Mouse (Mus musculus) mesoderm, embryonic 11.5 days (tissue): ENCODE measurements at regions not wholly inside any gene's neighbourhood (a gene's known extent, or its start where the extent isn't known, plus 50 kb on each side); places are given as distances from the start of the nearest gene placed in this dataset.
A peak's percentile ranks its signal among the peaks of the same experiment; 100 is the strongest.

Experiments used
- DNase-seq: peaks from one replicate; pipeline ENCODE4 v3.0.0-alpha.2; 2012; ENCODE audit warnings: low read depth, low spot score

DNA sequence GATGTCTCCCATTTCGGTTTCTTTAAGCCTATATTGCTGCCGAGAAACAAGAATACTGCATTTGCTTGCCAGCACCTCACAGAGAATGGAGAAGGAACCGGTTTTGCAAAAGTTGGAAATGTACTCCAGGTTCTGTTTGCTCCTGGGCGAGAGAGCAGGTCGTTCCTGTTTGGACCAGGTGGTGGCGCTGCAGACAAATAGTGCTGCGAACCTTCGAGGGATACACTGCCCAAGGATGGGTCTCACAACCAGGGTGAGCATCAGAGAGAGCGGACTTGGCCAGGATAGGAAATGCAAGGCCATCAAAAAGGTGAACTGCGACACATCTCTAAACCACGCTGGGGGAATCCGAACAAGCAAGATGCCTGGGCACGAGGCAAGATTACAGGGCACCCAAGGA is 54.0 kb upstream of the Ets2 start:
- DNase-seq, result peak; percentile 74

DNA sequence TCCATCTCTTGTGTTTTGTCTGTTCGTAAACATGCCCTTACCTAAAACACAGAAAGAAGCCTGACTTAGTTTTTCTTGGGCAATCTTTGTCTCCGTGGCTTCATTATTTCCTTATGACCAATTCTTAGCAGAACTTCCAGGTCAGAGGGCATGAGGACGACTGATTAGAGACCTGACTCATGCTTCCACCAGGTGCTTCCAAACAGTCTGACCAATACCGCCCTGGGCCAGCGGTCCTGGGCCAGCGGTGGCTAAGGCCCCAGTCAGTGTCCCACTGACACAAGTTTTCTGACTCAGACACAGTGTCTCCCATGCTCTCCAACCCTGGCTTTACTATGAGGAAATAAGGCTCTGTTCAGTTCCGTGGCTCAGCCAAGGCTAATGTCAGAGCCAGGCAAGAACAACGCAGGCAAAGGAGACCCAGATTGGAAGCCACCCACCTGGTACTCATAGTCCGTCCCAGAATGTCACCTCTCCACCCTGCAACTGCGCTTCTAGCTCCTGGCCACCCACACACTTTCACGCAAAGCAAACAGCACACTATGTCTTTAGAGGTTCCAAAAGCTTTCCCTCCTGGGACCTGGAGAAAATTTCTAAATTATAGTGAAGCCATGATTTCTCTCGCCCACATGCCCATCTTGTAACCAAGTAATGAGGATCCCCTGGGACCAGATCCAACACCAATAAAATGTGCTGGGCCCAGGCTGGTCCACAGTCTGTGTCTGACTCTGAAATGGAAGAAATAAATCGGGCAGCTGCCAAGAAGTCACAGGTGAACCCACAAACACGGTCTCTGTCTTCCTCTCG is 56.6 kb upstream of the Erg start:
- no peak for DNase-seq

- no peak for DNase-seq
Observed at GRCm38 (mm10) chr16:95640670-95641069, 54.3 kb upstream of the Erg start.

DNA sequence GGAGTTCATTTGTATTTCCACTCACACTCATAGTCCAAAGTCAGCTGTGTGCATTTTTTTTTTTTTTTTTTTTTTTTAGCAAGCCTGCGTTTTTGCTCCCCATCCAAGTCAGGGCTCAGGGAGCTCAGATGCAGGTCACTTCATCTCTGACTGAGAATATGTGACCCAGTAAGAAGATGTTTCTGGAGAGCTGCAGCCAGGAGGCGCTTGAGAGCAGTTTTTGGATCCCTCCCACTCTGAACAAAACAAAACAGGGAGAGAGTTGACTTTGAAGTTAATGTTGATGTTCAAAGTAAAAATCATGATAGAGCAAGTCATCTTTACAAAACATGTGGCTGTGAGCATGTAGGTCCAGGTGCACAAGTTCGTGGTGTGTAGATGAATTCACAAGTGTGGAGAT is 53.3 kb upstream of the Erg start:
- no peak for DNase-seq

GRCm38 (mm10) chr16:95637850-95638249 is 51.5 kb upstream of the Erg start:
- DNase-seq, result peak; percentile 30

DNA sequence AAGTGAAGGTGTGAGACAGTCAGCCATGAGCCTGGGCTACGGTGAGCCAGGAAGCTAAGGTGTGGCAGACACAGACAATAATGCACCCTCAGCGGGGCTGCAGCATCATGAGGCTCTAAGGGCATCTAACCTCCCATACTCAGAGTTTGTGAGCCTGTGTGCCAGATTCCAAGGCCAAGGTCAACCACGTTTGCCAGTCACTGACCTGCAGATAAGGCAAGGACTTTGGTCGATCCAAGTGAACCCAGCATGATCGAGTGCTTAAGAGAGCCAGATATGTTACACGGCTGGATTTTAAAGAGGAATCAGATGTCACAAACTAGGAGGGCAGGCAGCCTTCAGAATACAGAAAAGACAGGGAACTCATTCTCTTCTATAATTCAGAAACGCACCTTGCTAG is 50.2 kb upstream of the Erg start:
- DNase-seq, result no peak
